Mouse (Mus musculus) olfactory bulb, adult 2 months (tissue): ENCODE data around the gene Kif28. TPM values are rescaled to one million over a fixed set of nuclear protein-coding genes. Genes with fewer than 3 reads are reported as not detected.

Source experiments
- H3K27ac ChIP-seq: fragments of 200-500 bp; 2 replicates; pipeline ENCODE4 v1.5.1; 2012; ENCODE audit warnings: low read depth, low read length; ENCODE audit not compliant: insufficient read depth
- H3K4me1 ChIP-seq: fragments of 200-500 bp; 2 replicates; pipeline ENCODE4 v1.6.1; 2012; ENCODE audit warnings: low read length; ENCODE audit not compliant: control insufficient read depth, insufficient read depth
- H3K4me3 ChIP-seq: fragments of 200-500 bp; 2 replicates; pipeline ENCODE4 v1.5.1; 2012; ENCODE audit warnings: mild to moderate bottlenecking, low read depth, low read length, moderate library complexity; ENCODE audit not compliant: insufficient read depth
- CTCF ChIP-seq: fragments of 200-500 bp; IDR thresholded peaks from 2 replicates; pipeline ENCODE4 v1.5.1; 2012; ENCODE audit warnings: low read depth, mild to moderate bottlenecking, low read length, moderate library complexity; ENCODE audit not compliant: insufficient read depth
- POLR2A ChIP-seq: fragments of 200-500 bp; IDR thresholded peaks from 2 replicates; pipeline ENCODE4 v1.6.1; 2012; ENCODE audit warnings: mild to moderate bottlenecking, low read depth, low read length, moderate library complexity; ENCODE audit not compliant: insufficient read depth
- WGBS: fragments of 180-500 bp; shearing (Covaris S2); methylation state at CpG from one replicate; pipeline ENCODE4 v1.1.7; 2018; 5-methylcytosine and 5-hydroxymethylcytosine counted together
- polyA plus RNA-seq: library from polyadenylated mRNA; stranded (reverse); fragments of >200 nt; gene quantifications from 2 replicates; pipeline ENCODE4 v1.2.4, GENCODE M21; 2012; ENCODE audit warnings: low replicate concordance; ENCODE audit not compliant: missing spikeins, insufficient read depth, insufficient read length

Kif28 gene
- not detected in 2 replicates for polyA plus RNA-seq

- no peak for TF ChIP-seq POLR2A
- TF ChIP-seq CTCF: no peak
- 92% methylated on average over 9 of the region's 9 CpGs for WGBS
- Histone ChIP-seq H3K27ac (no peak within 1 kb of the TSS), H3K4me1 (no peaks in the 10 kb centered on the region), H3K4me3 (no peak within 1 kb of the TSS)
Measured at GRCm38 (mm10) chr1:179745171-179745570, at the start of gene Kif28. TSS of gene Kif28 (minus strand) at chr1:179745271.

GRCm38 (mm10) chr1:179787281-179787680 is 42.2 kb upstream of the Kif28 start:
- TF ChIP-seq POLR2A (no peak), CTCF (no peak)
- Histone ChIP-seq H3K4me3 (no peak overlapping the region), H3K27ac (no peak overlapping the region), H3K4me1 (no peaks in the 10 kb centered on the region)
- 78% methylated on average over 4 of the region's 4 CpGs for WGBS

GRCm38 (mm10) chr1:179785502-179785901 is 40.4 kb upstream of the Kif28 start:
- H3K27ac ChIP-seq: no peak overlapping the region
- 82% methylated on average over 5 of the region's 5 CpGs for WGBS
- H3K4me3 ChIP-seq: no peak overlapping the region
- no peak for TF ChIP-seq CTCF
- no peak for TF ChIP-seq POLR2A
- H3K4me1 ChIP-seq: no peaks in the 10 kb centered on the region

- H3K27ac ChIP-seq: no peak overlapping the region
- H3K4me1 ChIP-seq: no peaks in the 10 kb centered on the region
- TF ChIP-seq CTCF: no peak
- no peak for TF ChIP-seq POLR2A
- H3K4me3 ChIP-seq: no peak overlapping the region
- 85% methylated on average over 4 of the region's 4 CpGs for WGBS
Measured at GRCm38 (mm10) chr1:179784098-179784497, 39.0 kb upstream of the Kif28 start.

- WGBS: 96% methylated on average over 8 of the region's 8 CpGs
- Histone ChIP-seq H3K27ac (no peak overlapping the region), H3K4me1 (no peaks in the 10 kb centered on the region), H3K4me3 (no peak overlapping the region)
- no peak for TF ChIP-seq CTCF
- TF ChIP-seq POLR2A: no peak
Measured at GRCm38 (mm10) chr1:179776831-179777230, 31.8 kb upstream of the Kif28 start.

- 89% methylated on average over 4 of the region's 4 CpGs for WGBS
- no peak overlapping the region for H3K4me3 ChIP-seq
Measured at GRCm38 (mm10) chr1:179760553-179760952, 15.5 kb upstream of the Kif28 start.

GRCm38 (mm10) chr1:179760086-179760485 is 15.0 kb upstream of the Kif28 start:
- H3K27ac ChIP-seq: no peak overlapping the region
- no peak overlapping the region for H3K4me3 ChIP-seq
- whole genome bisulfite sequencing: 92% methylated on average over 5 of the region's 5 CpGs
- no peaks in the 10 kb centered on the region for H3K4me1 ChIP-seq
- TF ChIP-seq CTCF: no peak
- no peak for TF ChIP-seq POLR2A

More at GRCm38 (mm10) chr1:179760553-179760952, 15.5 kb upstream of the Kif28 start:
- Histone ChIP-seq H3K27ac (no peak overlapping the region), H3K4me1 (no peaks in the 10 kb centered on the region)
- TF ChIP-seq POLR2A (no peak), CTCF (no peak)

GRCm38 (mm10) chr1:179756477-179756876 is 11.4 kb upstream of the Kif28 start:
- TF ChIP-seq POLR2A (no peak), CTCF (no peak)

GRCm38 (mm10) chr1:179753006-179753405 is 7.9 kb upstream of the Kif28 start:
- TF ChIP-seq POLR2A (no peak), CTCF (no peak)
- no peak overlapping the region for H3K4me3 ChIP-seq
- no peaks in the 10 kb centered on the region for H3K4me1 ChIP-seq
- WGBS: 85% methylated on average over 8 of the region's 8 CpGs
- no peak overlapping the region for H3K27ac ChIP-seq

More at GRCm38 (mm10) chr1:179756477-179756876, 11.4 kb upstream of the Kif28 start:
- Histone ChIP-seq H3K27ac (no peak overlapping the region), H3K4me3 (no peak overlapping the region), H3K4me1 (no peaks in the 10 kb centered on the region)

GRCm38 (mm10) chr1:179752276-179752675 is 7.2 kb upstream of the Kif28 start:
- WGBS: 95% methylated on average over 11 of the region's 11 CpGs
- no peak overlapping the region for H3K4me3 ChIP-seq
- H3K27ac ChIP-seq: no peak overlapping the region
- TF ChIP-seq POLR2A (no peak), CTCF (no peak)
- H3K4me1 ChIP-seq: no peaks in the 10 kb centered on the region
